Mouse (Mus musculus) embryo, embryonic 10.5 days (tissue): ENCODE data around the gene Slc37a1.
"Not testable (repeated sequence)": the region's sequence is repeated elsewhere in the genome, so short reads cannot be mapped to it uniquely, and the experiment has no call there.

ENCODE experiments used
- DNase-seq: peaks from one replicate; pipeline ENCODE4 v3.0.0-alpha.2; 2015; ENCODE audit warnings: low spot score

Gene Slc37a1

DNA sequence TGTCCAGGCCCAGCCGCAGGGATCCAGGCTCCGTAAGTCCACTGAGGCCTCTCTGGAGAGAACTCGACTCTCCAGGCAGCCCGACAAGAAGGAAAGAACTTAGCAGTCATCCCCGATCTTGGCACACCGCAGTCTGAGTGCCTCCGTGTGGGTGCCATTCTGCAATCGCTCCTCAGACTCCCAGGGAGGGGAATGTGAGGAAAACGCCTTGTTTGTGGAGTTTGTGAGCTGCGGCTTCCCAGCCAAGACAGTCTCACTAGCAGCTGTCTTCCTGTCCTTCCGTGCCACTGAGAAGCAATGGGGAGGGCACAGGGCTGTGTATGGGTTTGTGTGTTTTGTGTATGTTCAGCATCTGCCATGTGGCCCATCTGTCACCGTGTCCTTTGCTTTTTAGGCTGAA is 62.8 kb downstream of the Slc37a1 start:
- no peak for DNase-seq

- DNase-seq = no peak
Measured at GRCm38 (mm10) chr17:31351984-31352383, 65.4 kb downstream of the Slc37a1 start.

DNA sequence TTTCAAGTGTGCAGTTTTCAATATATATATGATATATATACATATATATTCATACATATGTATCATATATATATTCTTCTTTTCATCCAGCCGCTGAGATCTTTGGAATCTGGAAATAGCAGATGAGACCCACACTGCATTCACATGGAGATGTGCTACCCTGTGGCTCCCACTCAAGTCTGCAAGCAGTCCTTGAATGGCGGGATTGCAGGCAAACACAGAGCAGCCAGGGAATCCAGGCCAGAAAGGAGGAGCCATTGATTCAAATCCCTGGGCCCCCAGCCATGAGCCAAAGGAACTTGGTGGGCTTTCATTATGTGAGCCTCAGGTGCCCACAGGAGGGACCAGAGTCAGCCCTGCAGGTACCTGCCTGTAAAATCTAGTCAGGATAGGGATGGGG is 66.7 kb downstream of the Slc37a1 start:
- DNase-seq = no peak

DNA sequence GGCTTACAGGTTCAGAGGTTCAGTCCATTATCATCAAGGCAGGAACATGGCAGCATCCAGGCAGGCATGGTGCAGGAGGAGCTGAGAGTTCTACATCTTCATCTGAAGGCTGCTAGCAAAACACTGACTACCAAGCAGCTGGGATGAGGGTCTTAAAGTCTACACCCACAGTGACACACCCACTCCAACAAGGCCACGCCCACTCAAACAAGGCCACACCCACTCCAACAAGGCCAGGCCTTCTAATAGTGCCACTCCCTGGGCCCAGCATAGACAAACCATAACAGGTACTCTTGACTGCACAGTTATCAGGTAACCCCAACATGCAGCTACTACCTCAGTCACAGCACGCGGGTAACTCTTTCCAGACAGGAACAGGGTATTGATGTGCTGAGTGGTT is 68.1 kb downstream of the Slc37a1 start:
- not testable (repeated sequence) for DNase-seq

- peak; percentile 14 for DNase-seq
Measured at GRCm38 (mm10) chr17:31355792-31356502, 69.4 kb downstream of the Slc37a1 start.

GRCm38 (mm10) chr17:31360582-31360981 is 74.0 kb downstream of the Slc37a1 start:
- DNase-seq = no peak

DNA sequence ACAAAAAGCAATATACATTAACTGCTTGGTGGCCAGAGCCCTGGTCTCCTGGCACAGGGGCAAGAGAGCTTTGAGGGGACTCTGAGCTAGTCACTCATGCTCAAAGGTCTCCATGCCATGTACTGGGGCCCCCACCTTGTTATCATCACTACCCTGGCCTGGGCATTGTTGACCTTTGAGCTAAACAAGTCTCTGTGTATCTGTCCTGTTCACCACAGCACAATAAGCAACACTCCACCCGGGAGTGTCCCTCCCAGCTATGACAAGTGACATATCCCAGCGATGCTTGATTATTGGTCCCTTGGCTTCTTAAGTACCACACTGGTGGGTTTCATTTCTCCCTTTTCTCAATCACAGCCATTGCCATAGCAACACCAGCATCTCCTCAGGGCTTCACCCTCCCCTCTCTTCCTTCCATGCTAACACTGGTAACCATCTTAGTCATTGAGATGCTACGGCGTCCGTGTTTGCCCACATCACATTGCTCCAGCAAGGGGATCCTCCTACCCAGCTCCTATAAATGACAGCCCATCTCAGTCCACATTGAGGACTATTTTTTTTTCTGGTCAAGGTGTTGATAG is 79.1 kb downstream of the Slc37a1 start:
- no peak for DNase-seq

DNA sequence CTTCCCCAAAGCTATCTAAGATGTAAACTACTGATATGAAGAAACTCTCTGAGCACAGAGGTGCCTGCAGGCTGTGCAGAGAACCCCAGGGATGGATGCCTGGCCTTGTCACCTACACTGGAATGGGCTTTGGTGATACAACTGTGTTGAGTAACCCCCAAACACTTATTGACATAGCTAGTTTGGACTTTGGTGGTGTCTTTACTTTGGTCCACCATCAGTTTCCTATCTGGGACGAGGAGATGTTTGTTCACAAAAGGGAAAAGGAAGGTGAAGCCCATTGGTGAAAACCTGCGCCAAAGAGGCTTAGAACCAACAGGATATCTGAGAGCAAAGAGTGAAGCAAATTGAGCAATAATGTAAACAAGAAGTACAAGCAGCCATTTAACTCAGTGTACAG is 83.6 kb downstream of the Slc37a1 start:
- no peak for DNase-seq

DNA sequence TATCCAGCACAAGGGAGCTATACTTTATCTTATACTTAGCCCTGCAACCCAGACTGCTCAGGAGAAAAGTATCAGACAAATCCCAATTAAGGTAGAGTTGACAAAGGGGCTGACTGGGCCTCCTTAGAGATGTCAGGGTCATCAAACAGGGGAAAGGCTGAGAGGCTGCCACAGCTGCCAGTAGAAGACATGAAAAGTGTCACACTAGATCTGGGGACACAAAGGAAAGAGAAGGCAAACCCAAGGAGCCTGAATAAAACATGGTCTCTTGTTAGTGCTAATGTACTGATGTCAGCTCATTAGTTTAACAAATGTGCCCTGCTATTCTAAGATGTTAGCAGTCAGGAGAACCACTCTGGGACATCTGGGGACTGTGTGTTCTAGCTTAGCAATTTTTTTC is 84.3 kb downstream of the Slc37a1 start:
- no peak for DNase-seq

DNA sequence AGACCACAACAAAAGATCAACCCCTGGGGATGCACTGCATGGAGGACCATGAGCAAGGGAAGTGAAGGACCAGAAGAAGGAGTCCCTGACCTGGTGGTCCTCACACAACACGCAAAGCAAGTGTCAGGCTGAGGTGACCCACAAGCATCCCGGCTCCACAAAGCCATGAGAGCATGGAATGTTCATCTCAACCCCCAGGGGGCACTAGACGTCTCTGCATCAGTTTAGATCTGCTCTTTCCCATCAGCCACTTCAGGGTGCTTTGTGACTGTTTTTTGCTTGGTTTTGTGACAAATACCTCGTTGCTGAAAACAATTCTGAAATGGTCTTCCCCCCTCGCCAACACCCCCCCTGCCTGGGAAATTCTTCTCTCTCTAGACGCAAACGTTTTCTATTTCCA is 91.4 kb downstream of the Slc37a1 start:
- DNase-seq = peak; percentile 88

DNA sequence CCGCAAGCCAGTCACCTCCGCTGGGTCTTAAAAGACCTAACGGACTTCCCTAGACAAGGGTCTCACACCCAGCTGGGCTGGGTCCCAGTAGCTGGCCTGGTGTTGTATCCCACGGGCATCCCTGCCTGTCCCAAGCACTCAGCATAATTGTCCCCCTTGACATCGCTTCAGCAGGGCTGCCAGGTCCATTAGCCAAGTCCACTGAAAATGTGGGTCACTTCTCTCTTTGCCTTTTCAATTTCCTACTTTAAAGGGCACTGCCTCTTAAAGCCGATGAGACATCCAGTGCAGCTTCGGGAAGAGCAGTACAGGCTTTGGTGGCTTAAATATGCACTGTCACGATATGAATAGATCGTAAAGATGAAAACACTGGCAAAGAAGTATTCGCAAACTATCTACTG is 91.8 kb downstream of the Slc37a1 start:
- DNase-seq = no peak

- no peak for DNase-seq
Measured at GRCm38 (mm10) chr17:31379086-31379485, 92.5 kb downstream of the Slc37a1 start.

DNA sequence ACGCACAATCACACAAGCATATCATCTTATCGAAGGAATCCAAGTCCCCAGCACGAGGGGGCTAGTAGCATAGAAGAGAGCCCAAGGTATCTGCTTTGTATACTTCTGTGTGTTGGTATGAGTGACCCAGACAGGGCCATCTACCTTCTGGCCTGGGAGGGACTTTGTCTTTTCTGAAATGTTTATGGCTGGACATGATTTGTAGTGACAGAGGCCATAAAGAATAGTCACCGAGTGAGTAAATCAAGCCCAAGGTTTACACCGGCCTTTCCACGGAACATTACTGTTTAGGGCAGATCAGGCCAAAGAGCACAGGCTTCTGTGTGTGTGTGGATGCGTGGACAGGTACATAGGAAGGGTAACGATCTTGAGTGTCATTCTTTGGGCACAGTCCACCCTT is 93.3 kb downstream of the Slc37a1 start:
- DNase-seq = peak; percentile 38

DNA sequence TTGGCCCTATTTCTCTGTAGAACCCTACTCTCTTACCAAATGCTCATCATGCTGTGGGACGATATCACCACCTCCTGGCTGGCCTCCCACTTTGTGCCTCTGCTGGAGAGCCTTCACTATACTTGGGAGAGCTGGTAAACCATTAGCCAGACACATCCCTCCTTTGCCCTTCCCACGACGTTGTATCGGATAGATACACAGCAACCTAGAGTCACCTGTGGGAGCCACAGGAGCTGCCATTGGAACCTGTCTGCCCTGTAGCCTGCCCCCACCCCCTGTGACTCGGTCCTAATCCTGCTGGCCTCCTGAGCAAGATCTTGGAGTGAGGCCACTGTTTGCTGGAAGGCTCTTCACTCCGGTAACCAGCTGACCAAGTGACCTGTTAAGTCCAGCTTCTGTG is 96.7 kb downstream of the Slc37a1 start:
- no peak for DNase-seq

- DNase-seq = peak; percentile 70
Measured at GRCm38 (mm10) chr17:31384968-31385627, 98.5 kb downstream of the Slc37a1 start.

DNA sequence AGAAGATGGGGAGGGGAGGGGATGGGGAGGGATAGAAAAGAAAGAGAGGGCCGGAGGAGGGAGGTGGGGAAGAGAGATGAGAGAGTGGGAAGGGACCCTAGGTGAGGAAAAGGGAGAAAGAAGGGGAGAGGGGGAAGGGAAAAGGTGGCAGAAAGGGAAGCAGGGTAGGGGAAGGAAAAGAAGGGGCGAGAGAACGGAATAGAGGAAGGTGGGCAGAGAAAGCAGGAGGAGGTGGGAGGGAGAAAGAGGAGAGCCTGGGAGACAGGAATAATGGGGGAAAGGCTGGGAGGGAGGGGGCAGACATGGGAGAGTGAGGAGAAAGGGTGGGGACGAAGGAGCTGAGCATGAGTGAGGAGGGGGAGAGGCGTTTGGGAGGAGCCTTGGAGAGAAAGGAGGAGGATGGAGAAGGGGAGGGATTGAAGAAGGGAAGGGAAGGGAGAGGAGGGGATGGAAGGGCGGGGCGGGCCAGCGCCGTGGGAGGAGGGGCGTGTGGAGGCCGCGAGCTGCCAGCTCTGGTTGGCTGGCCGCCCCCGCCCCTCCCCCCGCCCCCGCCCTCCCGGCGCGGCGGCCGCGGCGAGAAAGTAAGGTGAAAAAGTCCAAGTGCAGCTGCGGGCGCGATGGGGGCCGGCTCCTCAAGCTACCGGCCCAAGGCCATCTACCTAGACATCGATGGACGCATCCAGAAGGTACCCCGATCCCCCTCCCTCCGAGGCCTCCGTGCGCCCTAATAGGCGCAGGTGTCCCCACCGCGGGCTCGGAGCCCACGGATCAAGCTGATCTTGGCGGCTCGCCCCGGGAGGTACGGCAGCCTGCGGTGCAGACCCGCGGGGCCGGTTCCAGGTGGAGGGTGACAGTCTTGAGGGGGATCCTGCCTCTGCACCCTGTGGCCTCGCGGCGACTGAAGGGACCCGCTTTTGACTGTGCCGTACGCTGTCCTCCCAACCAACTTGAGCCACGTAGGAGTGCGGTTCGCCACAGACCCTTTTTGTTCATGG is 99.4 kb downstream of the Slc37a1 start, which contains the start of gene Pde9a:
Gene Pde9a, plus strand, starts transcription at position 540 of the 995 bp plus-strand sequence.
- DNase-seq = peak; percentile 89

GRCm38 (mm10) chr17:31386766-31387275 is 100.2 kb downstream of the Slc37a1 start:
- DNase-seq = no peak

DNA sequence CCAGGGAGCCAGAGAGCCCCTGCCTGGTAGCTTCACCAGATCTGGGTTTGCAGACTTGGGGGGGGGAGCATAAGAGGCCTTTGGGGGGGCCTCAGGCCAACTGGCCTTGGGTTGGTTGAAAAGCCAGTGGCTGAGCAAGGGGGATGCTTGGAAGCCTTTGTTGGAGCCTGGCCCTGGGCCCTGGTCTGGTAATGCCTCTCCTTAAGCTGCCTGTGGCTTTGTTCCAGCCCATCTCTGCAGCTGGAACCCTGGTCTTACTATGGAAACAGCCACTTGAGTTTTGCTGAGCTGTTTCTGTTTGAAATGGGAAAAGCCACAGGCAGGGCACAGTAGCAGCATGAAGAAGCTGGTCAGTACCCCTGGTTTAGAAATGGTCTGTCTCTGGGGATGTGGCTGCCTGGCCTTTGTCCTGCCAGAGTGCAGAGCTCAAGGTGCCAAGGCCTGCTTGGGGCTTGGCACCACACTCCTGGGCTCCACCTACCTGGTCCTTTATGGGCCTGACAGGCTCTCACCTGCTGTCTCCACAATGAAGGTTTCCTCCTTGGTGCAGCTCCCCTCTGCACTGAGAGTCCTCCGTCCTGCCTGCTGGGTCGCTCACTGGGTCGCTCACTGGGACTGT is 102.9 kb downstream of the Slc37a1 start:
- no peak for DNase-seq

DNA sequence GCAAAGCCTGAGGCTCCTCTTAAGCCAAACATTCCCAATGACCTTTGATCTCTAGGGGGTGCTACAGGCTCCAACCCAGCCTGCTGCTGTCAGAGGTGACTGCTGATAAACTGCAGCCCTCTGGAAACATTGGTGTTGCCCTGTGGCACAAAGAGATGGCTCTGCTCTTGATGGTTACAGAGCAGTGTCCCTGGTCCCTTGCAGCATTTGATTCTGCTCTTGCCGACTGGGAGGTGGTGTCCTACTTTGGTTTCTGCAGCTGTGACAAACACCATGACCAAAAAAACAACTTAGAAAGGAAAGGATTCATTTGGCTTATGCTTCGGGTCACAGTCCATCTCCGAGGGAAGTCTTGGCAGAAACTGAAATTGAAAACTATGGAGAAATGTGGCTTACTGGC is 104.9 kb downstream of the Slc37a1 start:
- peak; percentile 50 for DNase-seq

DNA sequence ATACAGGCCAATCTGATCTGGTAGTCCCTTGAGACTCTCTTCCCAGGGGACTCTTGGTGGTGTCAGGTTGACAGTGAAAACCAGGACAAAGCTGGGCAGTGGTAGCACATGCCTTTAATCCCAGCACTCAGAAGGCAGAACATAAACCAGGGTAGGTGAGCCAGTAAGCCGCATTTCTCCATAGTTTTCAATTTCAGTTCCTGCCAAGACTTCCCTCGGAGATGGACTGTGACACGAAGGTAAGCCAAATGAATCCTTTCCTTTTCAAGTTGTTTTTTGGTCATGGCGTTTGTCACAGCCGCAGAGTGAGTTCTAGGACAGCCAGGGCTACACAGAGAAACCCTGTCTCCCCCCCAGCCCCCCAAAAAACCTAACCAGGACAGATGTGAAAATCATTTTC is 105.4 kb downstream of the Slc37a1 start:
- no peak for DNase-seq

- DNase-seq = no peak
Measured at GRCm38 (mm10) chr17:31393811-31394210, 107.2 kb downstream of the Slc37a1 start.
